Mouse (Mus musculus) forebrain, postnatal 0 days (tissue): ENCODE results near the gene Mapk7. TPM values are rescaled to one million over a fixed set of nuclear protein-coding genes. Genes with fewer than 3 reads are reported as not detected.
A peak's percentile ranks its signal among the peaks of the same experiment; 100 is the strongest.

ENCODE experiments used
- ATAC-seq: fragments of 200-750 bp; cut with Nextera tagmentation; 2 replicates; pipeline ENCODE4 v1.8.0; 2017; ENCODE audit warnings: mild to moderate bottlenecking, moderate library complexity
- DNase-seq: peaks from one replicate; pipeline ENCODE4 v3.0.0-alpha.2; 2015
- H3K27ac ChIP-seq: fragments of 300-500 bp; sonication (generic); 2 replicates; pipeline ENCODE4 v1.5.1; 2014; ENCODE audit warnings: low read depth, mild to moderate bottlenecking, antibody characterized with exemption, low read length, moderate library complexity, mixed read lengths
- H3K27me3 ChIP-seq: fragments of 300-500 bp; sonication (generic); 2 replicates; pipeline ENCODE4 v1.6.1; 2014; ENCODE audit warnings: mild to moderate bottlenecking, low read length, mixed read lengths; ENCODE audit not compliant: insufficient read depth
- H3K36me3 ChIP-seq: fragments of 300-500 bp; sonication (generic); 2 replicates; pipeline ENCODE4 v1.6.1; 2014; ENCODE audit warnings: mild to moderate bottlenecking, moderate library complexity; ENCODE audit not compliant: insufficient read depth
- H3K4me1 ChIP-seq: fragments of 300-500 bp; sonication (generic); 2 replicates; pipeline ENCODE4 v1.6.1; 2014; ENCODE audit warnings: antibody characterized with exemption; ENCODE audit not compliant: insufficient read depth
- H3K4me2 ChIP-seq: fragments of 300-500 bp; sonication (generic); 2 replicates; pipeline ENCODE4 v1.6.1; 2014; ENCODE audit warnings: low read depth, mild to moderate bottlenecking, moderate library complexity
- H3K4me3 ChIP-seq: fragments of 300-500 bp; sonication (generic); 2 replicates; pipeline ENCODE4 v1.5.1; 2014; ENCODE audit warnings: low read depth, low read length, mixed read lengths
- H3K9ac ChIP-seq: fragments of 300-500 bp; sonication (generic); 2 replicates; pipeline ENCODE4 v1.6.1; 2014; ENCODE audit warnings: mild to moderate bottlenecking
- H3K9me3 ChIP-seq: fragments of 300-500 bp; sonication (generic); 2 replicates; pipeline ENCODE4 v1.6.1; 2016; ENCODE audit warnings: low read length
- CTCF ChIP-seq: sonication (generic); IDR thresholded peaks from 2 replicates; pipeline ENCODE4 v1.5.1; 2016; ENCODE audit warnings: antibody characterized with exemption, control low read depth, low read depth
- WGBS: fragments of 180-500 bp; shearing (Covaris S2); extraction: QIAGEN DNeasy Blood & Tissue Kit; methylation state at CpG from one replicate; pipeline ENCODE4 v1.1.7; 2014; 5-methylcytosine and 5-hydroxymethylcytosine counted together
- polyA plus RNA-seq: library from polyadenylated mRNA; unstranded; fragments of >200 nt; fragmentation: Nextera tagmentation; extraction: Ambion mirVana; gene quantifications from 2 replicates; pipeline ENCODE4 v1.2.1, GENCODE M21; 2015
- total RNA-seq: library from RNA; depleted of rRNA; stranded (reverse); fragments of >200 nt; gene quantifications from 2 replicates; pipeline ENCODE4 v1.2.3, GENCODE M21; 2014

Mapk7 gene
- total and polyA plus RNA-seq, 2 experiments from 2014 or later, result 50.3 to 58.5 TPM

GRCm38 (mm10) chr11:61486458-61487219 lies 7.6 kb downstream of the Mapk7 start:
- 87% methylated on average over 14 of the region's 14 CpGs for WGBS
- Histone ChIP-seq H3K27me3 (no peaks in the 10 kb centered on the region), H3K9me3 (no peaks in the 10 kb centered on the region), H3K4me2 (no peak overlapping the region), H3K4me1 (0 out of 2 replicates have a peak, but pooled peaks cover 6% of the 10 kb centered on the region), H3K9ac (no peak overlapping the region), H3K36me3 (peaks cover 39% of the 10 kb centered on the region), H3K4me3 (no peak overlapping the region), H3K27ac (no peak overlapping the region)
- no peak for DNase-seq
- ATAC-seq, result no peak
- TF ChIP-seq CTCF, result no peak

- H3K36me3 ChIP-seq, result peaks cover 30% of the 10 kb centered on the region
- H3K4me1 ChIP-seq, result 0 out of 2 replicates have a peak, but pooled peaks cover 6% of the 10 kb centered on the region
- no peak for TF ChIP-seq CTCF
- no peaks in the 10 kb centered on the region for H3K27me3 ChIP-seq
- H3K4me2 ChIP-seq, result peak overlapping the region; percentile 27; the same call in 1 of the 2 replicates
- ATAC-seq (no peak), DNase-seq (no peak)
- no peaks in the 10 kb centered on the region for H3K9me3 ChIP-seq
- no peak overlapping the region for H3K9ac ChIP-seq
- H3K27ac ChIP-seq, result peak overlapping the region; percentile 73
- no peak overlapping the region for H3K4me3 ChIP-seq
- WGBS, result 71% methylated on average over 22 of the region's 22 CpGs
These were observed 8.4 kb downstream of the Mapk7 start for GRCm38 (mm10) chr11:61485541-61486457.

GRCm38 (mm10) chr11:61484613-61485540 lies 9.3 kb downstream of the Mapk7 start, which contains the start of gene Mfap4:
Gene Mfap4, plus strand, starts transcription at chr11:61485431.
- Histone ChIP-seq H3K4me3 (no peak within 1 kb of the TSS), H3K9ac (0 out of 2 replicates have a peak within 1 kb of the TSS, but pooled peaks have one; percentile 6), H3K9me3 (no peaks in the 10 kb centered on the region), H3K27me3 (no peaks in the 10 kb centered on the region), H3K4me2 (peak within 1 kb of the TSS; percentile 27), H3K27ac (peak within 1 kb of the TSS; percentile 73), H3K4me1 (0 out of 2 replicates have a peak, but pooled peaks cover 6% of the 10 kb centered on the region), H3K36me3 (peaks cover 21% of the 10 kb centered on the region)
- ATAC-seq (peak; percentile 91), DNase-seq (peak; percentile 83)
- WGBS, result 8% methylated on average over 20 of the region's 20 CpGs
- no peak for TF ChIP-seq CTCF

- Histone ChIP-seq H3K4me3 (no peak overlapping the region), H3K27ac (peak overlapping the region; percentile 73), H3K4me1 (0 out of 2 replicates have a peak, but pooled peaks cover 6% of the 10 kb centered on the region), H3K4me2 (no peak overlapping the region), H3K27me3 (no peaks in the 10 kb centered on the region), H3K9me3 (no peaks in the 10 kb centered on the region), H3K36me3 (peaks cover 15% of the 10 kb centered on the region), H3K9ac (no peak overlapping the region)
- WGBS, result 10% methylated on average over 10 of the region's 10 CpGs
- no peak for TF ChIP-seq CTCF
- ATAC-seq (0 out of 2 replicates have a peak, but pooled peaks have one; percentile 4), DNase-seq (no peak)
These were observed 10.0 kb downstream of the Mapk7 start for GRCm38 (mm10) chr11:61484256-61484612.

- 40% methylated on average over 13 of the region's 13 CpGs for WGBS
- no peak for TF ChIP-seq CTCF
- Histone ChIP-seq H3K4me2 (no peak overlapping the region), H3K9ac (no peak overlapping the region), H3K4me1 (0 out of 2 replicates have a peak, but pooled peaks cover 6% of the 10 kb centered on the region), H3K27ac (peak overlapping the region; percentile 73; the same call in 1 of the 2 replicates), H3K4me3 (no peak overlapping the region), H3K27me3 (no peaks in the 10 kb centered on the region), H3K9me3 (no peaks in the 10 kb centered on the region), H3K36me3 (peaks cover 6% of the 10 kb centered on the region)
- DNase-seq (no peak), ATAC-seq (no peak)
These were observed 10.9 kb downstream of the Mapk7 start for GRCm38 (mm10) chr11:61483226-61483845.
